Mouse (Mus musculus): ENCODE measurements at regions not wholly inside any gene's neighbourhood (a gene's known extent, or its start where the extent isn't known, plus 50 kb on each side); places are given as distances from the start of the nearest gene placed in this dataset.

DNA sequence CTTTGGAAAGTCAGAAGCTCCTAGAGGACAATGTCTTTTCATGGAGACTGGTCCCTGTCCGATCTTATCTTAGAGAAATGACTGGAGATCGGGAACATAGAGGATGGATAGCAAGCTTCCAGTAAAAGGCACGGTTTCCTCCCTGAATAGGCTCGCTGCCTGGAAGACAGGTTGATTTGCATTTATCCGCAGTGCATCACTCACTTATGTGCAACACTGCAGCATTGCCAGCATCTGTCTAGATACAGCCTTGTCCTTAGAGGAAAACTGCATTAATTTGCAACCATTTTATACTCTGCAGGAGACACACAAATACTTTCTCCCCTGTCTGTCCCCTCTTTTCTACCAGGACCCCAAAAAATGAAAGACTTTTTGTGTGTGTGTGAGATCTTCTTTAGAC, 926.4 kb downstream of the Synb start:
- Histone ChIP-seq H3K4me3 (ENCODE audit: low read depth, low read length) (no peak overlapping the region), H3K9ac (no peak overlapping the region), H3K27me3 (ENCODE audit: insufficient read depth, low read length) (no peaks in the 10 kb centered on the region), H3K36me3 (ENCODE audit: insufficient read depth) (no peaks in the 10 kb centered on the region), H3K4me1 (ENCODE audit: insufficient read depth) (no peaks in the 10 kb centered on the region), H3K27ac (ENCODE audit: low read depth, low read length) (no peak overlapping the region), H3K9me3 (ENCODE audit: low read length) (no peaks in the 10 kb centered on the region), H3K4me2 (ENCODE audit: low read depth) (no peak overlapping the region)
- no peak for TF ChIP-seq CTCF (IDR thresholded peaks at IDR 0.05; ENCODE audit: low read depth)
- ATAC-seq (no peak), DNase-seq (peak; percentile 37)
- WGBS: 49% methylated on average over 5 of the region's 5 CpGs

DNA sequence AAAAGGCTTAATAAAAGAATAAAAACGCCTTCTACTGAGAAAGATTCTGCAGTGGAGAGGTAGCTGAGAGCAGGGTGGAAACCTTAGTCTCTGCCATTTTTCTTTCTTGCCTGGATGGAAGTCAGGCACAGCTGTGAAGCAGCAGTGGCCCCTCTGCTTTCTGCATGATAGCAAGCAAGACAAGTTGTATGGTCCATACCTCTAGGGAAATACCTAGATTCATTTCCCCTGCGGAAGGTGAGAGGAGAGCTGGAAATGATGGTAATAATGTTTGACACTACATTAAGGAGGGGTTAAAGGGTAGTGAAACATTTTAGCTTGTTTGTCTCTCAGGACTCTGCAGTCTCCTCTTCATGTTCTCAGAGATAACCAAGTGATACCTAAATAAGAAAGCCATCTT, 930.2 kb downstream of the Synb start:
- no peak for TF ChIP-seq CTCF (IDR thresholded peaks at IDR 0.05; ENCODE audit: low read depth)
- Histone ChIP-seq H3K27ac (ENCODE audit: low read depth, low read length) (no peak overlapping the region), H3K36me3 (ENCODE audit: insufficient read depth) (no peaks in the 10 kb centered on the region), H3K9me3 (ENCODE audit: low read length) (no peaks in the 10 kb centered on the region), H3K9ac (no peak overlapping the region), H3K27me3 (ENCODE audit: insufficient read depth, low read length) (no peaks in the 10 kb centered on the region), H3K4me3 (ENCODE audit: low read depth, low read length) (no peak overlapping the region), H3K4me1 (ENCODE audit: insufficient read depth) (no peaks in the 10 kb centered on the region), H3K4me2 (ENCODE audit: low read depth) (no peak overlapping the region)
- no peak for ATAC-seq
- DNase-seq: no peak
- WGBS: 84% methylated on average over 2 of the region's 2 CpGs

DNA sequence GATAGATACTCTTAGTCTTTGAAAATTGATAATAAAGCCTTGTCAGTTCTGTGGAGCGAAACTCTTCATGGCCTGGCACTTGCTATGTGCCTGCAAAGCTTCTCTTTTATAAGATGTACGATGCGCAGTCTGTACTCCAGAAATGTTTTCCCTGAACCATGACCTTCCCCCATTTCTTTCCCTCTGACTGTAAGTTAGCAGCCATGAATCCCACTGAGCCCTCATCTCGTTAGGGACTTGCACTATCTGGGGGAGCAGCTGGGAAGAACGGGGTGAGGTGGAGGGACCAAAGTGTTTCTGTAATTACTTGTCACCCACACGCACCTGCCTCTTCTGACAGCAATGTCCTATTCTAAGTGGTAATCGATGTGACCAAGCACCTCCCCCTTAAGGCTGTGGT, 932.1 kb downstream of the Synb start:
- no peaks in the 10 kb centered on the region for H3K36me3 ChIP-seq (ENCODE audit: insufficient read depth)
- H3K9me3 ChIP-seq (ENCODE audit: low read length): no peaks in the 10 kb centered on the region
- DNase-seq: no peak
- ATAC-seq: no peak
- no peak overlapping the region for H3K4me3 ChIP-seq (ENCODE audit: low read depth, low read length)
- 30% methylated on average over 7 of the region's 7 CpGs for WGBS
- no peak overlapping the region for H3K27ac ChIP-seq (ENCODE audit: low read depth, low read length)
- H3K9ac ChIP-seq: no peak overlapping the region
- H3K27me3 ChIP-seq (ENCODE audit: insufficient read depth, low read length): no peaks in the 10 kb centered on the region
- no peaks in the 10 kb centered on the region for H3K4me1 ChIP-seq (ENCODE audit: insufficient read depth)
- TF ChIP-seq CTCF (IDR thresholded peaks at IDR 0.05; ENCODE audit: low read depth): no peak
- no peak overlapping the region for H3K4me2 ChIP-seq (ENCODE audit: low read depth)

DNA sequence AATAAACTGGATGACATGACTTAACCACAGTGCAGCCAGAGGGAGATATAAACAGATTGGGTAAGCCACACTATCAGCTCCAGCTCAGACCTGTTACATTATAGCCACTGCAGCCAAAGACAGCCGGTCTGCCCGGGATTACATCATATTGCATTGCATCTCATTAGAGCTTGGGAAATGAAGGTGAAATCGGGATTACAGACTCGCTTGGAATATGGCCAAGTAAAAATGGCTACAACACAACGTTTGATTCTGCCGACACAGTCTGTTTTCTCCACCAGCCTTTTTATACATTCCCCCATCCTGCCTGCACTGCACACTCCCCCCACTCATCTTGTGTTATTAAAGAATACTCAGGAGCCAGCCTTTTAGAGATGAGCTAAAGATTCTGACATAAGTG, 932.6 kb downstream of the Synb start:
- Histone ChIP-seq H3K9ac (no peak overlapping the region), H3K4me1 (ENCODE audit: insufficient read depth) (no peaks in the 10 kb centered on the region), H3K36me3 (ENCODE audit: insufficient read depth) (no peaks in the 10 kb centered on the region), H3K27me3 (ENCODE audit: insufficient read depth, low read length) (no peaks in the 10 kb centered on the region), H3K9me3 (ENCODE audit: low read length) (no peaks in the 10 kb centered on the region), H3K4me2 (ENCODE audit: low read depth) (no peak overlapping the region), H3K4me3 (ENCODE audit: low read depth, low read length) (no peak overlapping the region), H3K27ac (ENCODE audit: low read depth, low read length) (no peak overlapping the region)
- ATAC-seq: peak; percentile 86
- no peak for TF ChIP-seq CTCF (IDR thresholded peaks at IDR 0.05; ENCODE audit: low read depth)
- 16% methylated on average over 6 of the region's 6 CpGs for WGBS
- peak; percentile 59 for DNase-seq

DNA sequence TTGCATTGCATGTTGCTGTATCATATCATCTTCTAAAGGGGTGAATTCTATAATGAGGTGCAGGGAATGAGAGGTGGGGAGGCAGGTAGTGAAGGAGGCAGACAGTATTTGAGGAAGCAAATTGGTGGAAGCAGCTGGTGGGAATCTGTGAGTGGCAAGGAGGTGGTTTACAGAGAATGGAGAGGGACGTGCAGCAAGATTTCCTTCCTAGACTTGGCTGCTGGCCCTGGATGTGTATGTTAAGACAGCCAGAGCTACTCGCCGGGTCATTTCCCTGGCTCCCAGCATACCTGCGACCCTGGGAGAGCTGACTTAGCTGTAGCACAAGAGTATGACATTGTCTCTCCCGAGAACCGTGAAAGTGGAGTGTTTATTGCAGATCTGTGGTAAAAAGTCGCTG, 937.7 kb downstream of the Synb start:
- Histone ChIP-seq H3K4me1 (ENCODE audit: insufficient read depth) (no peaks in the 10 kb centered on the region), H3K4me3 (ENCODE audit: low read depth, low read length) (no peak overlapping the region), H3K36me3 (ENCODE audit: insufficient read depth) (no peaks in the 10 kb centered on the region), H3K27me3 (ENCODE audit: insufficient read depth, low read length) (no peaks in the 10 kb centered on the region), H3K9me3 (ENCODE audit: low read length) (no peaks in the 10 kb centered on the region), H3K27ac (ENCODE audit: low read depth, low read length) (no peak overlapping the region), H3K4me2 (ENCODE audit: low read depth) (no peak overlapping the region), H3K9ac (no peak overlapping the region)
- no peak for DNase-seq
- ATAC-seq: no peak
- WGBS: 55% methylated on average over 7 of the region's 7 CpGs
- TF ChIP-seq CTCF (IDR thresholded peaks at IDR 0.05; ENCODE audit: low read depth): no peak

DNA sequence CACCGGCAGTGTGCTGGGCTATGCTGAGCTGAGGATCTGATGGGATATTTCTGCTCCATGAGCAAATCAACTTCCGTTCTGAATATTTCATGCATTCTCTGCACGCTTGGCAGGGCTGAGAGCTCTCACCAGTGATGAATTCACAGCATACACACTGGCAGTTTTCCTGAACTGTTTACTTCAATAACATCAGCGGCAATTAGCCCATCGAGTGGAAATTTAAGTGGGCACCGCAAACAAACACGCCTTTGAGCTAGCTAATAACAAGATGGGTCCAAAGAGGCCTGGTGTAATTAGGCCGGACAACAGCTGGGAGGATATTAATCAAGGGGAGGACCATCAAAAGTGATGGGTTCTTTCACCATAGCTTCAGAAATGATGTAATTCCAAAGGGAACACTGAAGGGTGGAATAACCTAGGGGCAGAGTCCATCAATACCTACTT, 938.6 kb downstream of the Synb start:
- no peak overlapping the region for H3K27ac ChIP-seq (ENCODE audit: low read depth, low read length)
- no peaks in the 10 kb centered on the region for H3K9me3 ChIP-seq (ENCODE audit: low read length)
- no peak for TF ChIP-seq CTCF (IDR thresholded peaks at IDR 0.05; ENCODE audit: low read depth)
- ATAC-seq: peak; percentile 68
- H3K4me1 ChIP-seq (ENCODE audit: insufficient read depth): no peaks in the 10 kb centered on the region
- WGBS: 19% methylated on average over 8 of the region's 8 CpGs
- no peak overlapping the region for H3K4me2 ChIP-seq (ENCODE audit: low read depth)
- no peaks in the 10 kb centered on the region for H3K27me3 ChIP-seq (ENCODE audit: insufficient read depth, low read length)
- no peak overlapping the region for H3K4me3 ChIP-seq (ENCODE audit: low read depth, low read length)
- DNase-seq: peak; percentile 51
- no peaks in the 10 kb centered on the region for H3K36me3 ChIP-seq (ENCODE audit: insufficient read depth)
- H3K9ac ChIP-seq: no peak overlapping the region

DNA sequence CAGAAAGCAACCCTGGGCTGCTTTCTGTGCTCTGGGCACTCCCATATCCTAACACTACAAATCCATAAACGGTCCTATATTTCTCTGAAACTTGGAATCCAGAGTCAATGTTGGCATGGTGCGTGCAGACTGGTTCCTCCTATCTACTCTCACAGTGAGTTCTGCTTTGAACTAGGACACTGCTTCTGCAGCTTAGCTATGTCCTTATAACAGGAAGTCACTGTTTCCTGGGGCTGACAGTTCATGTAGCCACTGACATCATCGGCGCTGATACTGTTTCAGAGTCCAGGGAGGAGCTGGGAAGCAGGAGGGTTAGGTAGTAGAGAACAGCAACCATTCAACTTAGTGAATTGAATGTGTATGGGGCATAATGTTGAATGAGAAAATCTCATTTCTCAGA, 948.6 kb downstream of the Synb start:
- Histone ChIP-seq H3K27me3 (ENCODE audit: insufficient read depth, low read length) (no peaks in the 10 kb centered on the region), H3K36me3 (ENCODE audit: insufficient read depth) (no peaks in the 10 kb centered on the region), H3K4me2 (ENCODE audit: low read depth) (no peak overlapping the region), H3K9ac (no peak overlapping the region), H3K4me1 (ENCODE audit: insufficient read depth) (no peaks in the 10 kb centered on the region), H3K9me3 (ENCODE audit: low read length) (no peaks in the 10 kb centered on the region), H3K4me3 (ENCODE audit: low read depth, low read length) (no peak overlapping the region), H3K27ac (ENCODE audit: low read depth, low read length) (no peak overlapping the region)
- no peak for TF ChIP-seq CTCF (IDR thresholded peaks at IDR 0.05; ENCODE audit: low read depth)
- WGBS: 86% methylated on average over 4 of the region's 4 CpGs
- ATAC-seq (no peak), DNase-seq (no peak)

DNA sequence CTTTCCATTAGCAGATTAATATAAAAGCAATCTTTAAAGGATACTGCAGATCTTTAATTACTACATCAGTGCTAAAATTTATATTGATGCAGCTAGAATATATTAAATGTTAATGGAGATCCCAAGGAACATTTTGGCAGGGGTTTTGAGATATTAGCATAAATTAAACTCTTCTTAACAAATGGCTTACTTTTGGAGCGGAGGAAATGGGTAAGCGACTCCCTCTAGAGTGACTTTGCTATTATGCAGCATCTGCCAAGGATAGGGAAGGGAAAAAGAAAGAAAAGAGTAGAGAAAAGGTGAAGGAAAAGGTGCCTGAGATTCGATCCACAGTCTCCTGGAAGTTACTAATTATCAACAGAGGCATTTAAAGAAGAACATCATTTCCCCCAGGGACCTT, 949.4 kb downstream of the Synb start:
- Histone ChIP-seq H3K4me1 (ENCODE audit: insufficient read depth) (no peaks in the 10 kb centered on the region), H3K4me3 (ENCODE audit: low read depth, low read length) (no peak overlapping the region), H3K36me3 (ENCODE audit: insufficient read depth) (no peaks in the 10 kb centered on the region), H3K9ac (no peak overlapping the region), H3K27ac (ENCODE audit: low read depth, low read length) (no peak overlapping the region), H3K27me3 (ENCODE audit: insufficient read depth, low read length) (no peaks in the 10 kb centered on the region), H3K9me3 (ENCODE audit: low read length) (no peaks in the 10 kb centered on the region), H3K4me2 (ENCODE audit: low read depth) (no peak overlapping the region)
- WGBS: 24% methylated on average over 3 of the region's 3 CpGs
- TF ChIP-seq CTCF (IDR thresholded peaks at IDR 0.05; ENCODE audit: low read depth): peak; percentile 41
- DNase-seq: peak; percentile 20
- ATAC-seq: peak; percentile 66; the same call in 1 of the 2 replicates

Data from forebrain, postnatal 0 days (tissue).